Mouse (Mus musculus) spleen, adult 2 months (tissue): ENCODE data around the gene Arhgap10. TPM values are rescaled to one million over a fixed set of nuclear protein-coding genes. Genes with fewer than 3 reads are reported as not detected.

Source experiments
- DNase-seq, 2 experiments: peaks; one replicate each; pipeline versions ENCODE4 v3.0.0 to v3.0.0-alpha.2; 2012 to 2021; ENCODE audit warnings: low spot score in 2 of 2, low read depth in 1 of 2
- H3K27ac ChIP-seq: fragments of 200-500 bp; 2 replicates; pipeline ENCODE4 v1.5.1; 2012; ENCODE audit warnings: low read length, inconsistent platforms; ENCODE audit not compliant: insufficient read depth
- H3K27me3 ChIP-seq: fragments of 200-500 bp; 2 replicates; pipeline ENCODE4 v1.6.1; 2012; ENCODE audit warnings: mild to moderate bottlenecking, moderate library complexity, low read length, inconsistent platforms; ENCODE audit not compliant: control insufficient read depth, insufficient read depth
- H3K36me3 ChIP-seq: fragments of 200-500 bp; 2 replicates; pipeline ENCODE4 v1.6.1; 2012; ENCODE audit warnings: mild to moderate bottlenecking, low read length, inconsistent platforms; ENCODE audit not compliant: control insufficient read depth, insufficient read depth
- H3K4me1 ChIP-seq: fragments of 200-500 bp; 2 replicates; pipeline ENCODE4 v1.6.1; 2011; ENCODE audit warnings: inconsistent platforms; ENCODE audit not compliant: control insufficient read depth, insufficient read depth, insufficient read length
- H3K4me3 ChIP-seq: fragments of 200-500 bp; 2 replicates; pipeline ENCODE4 v1.5.1; 2011; ENCODE audit warnings: mild to moderate bottlenecking, inconsistent platforms; ENCODE audit not compliant: insufficient read depth, insufficient read length; ENCODE audit errors: extremely low read depth
- CTCF ChIP-seq: fragments of 200-500 bp; IDR thresholded peaks from 2 replicates; pipeline ENCODE4 v1.5.1; 2011; ENCODE audit warnings: mild to moderate bottlenecking, inconsistent platforms; ENCODE audit not compliant: insufficient read depth, insufficient read length, insufficient replicate concordance; ENCODE audit errors: extremely low read depth
- POLR2A ChIP-seq: fragments of 200-500 bp; IDR thresholded peaks from 2 replicates; pipeline ENCODE4 v1.6.1; 2011; ENCODE audit warnings: low read depth, low read length, inconsistent platforms
- WGBS: fragments of 180-500 bp; shearing (Covaris S2); methylation state at CpG from one replicate; pipeline ENCODE4 v1.1.7; 2018; 5-methylcytosine and 5-hydroxymethylcytosine counted together
- polyA plus RNA-seq: library from polyadenylated mRNA; depleted of rRNA; stranded (reverse); fragments of >200 nt; gene quantifications from 2 replicates; pipeline ENCODE4 v1.2.3, GENCODE M21; 2012

Arhgap10 gene
- polyA plus RNA-seq, 1 experiment: 4.3 TPM

DNA sequence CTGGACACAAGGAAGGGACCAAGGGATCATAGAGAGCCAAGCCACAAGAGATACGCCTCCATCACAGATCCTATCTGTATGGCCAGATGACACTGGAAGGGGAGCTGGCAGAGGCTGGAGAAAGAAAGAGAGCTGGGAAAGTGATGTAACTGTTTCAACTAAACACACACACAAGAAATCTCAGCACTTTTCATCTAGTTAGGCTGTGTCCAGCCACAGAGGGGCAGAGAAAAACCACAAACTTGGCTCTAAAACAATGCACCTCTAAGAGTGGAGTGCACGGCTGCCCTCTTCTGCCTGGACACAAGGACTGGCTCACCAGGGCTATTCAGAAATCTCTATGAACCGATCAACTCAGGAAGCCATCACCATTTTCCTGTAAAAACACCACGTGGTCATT lies 175.6 kb downstream of the Arhgap10 start:
- Histone ChIP-seq H3K4me1 (no peaks in the 10 kb centered on the region), H3K27me3 (no peaks in the 10 kb centered on the region), H3K27ac (no peak overlapping the region), H3K36me3 (no peaks in the 10 kb centered on the region), H3K4me3 (no peak overlapping the region)
- no peak for DNase-seq
- TF ChIP-seq POLR2A (no peak), CTCF (no peak)
- WGBS: 70% methylated on average over 4 of the region's 4 CpGs

DNA sequence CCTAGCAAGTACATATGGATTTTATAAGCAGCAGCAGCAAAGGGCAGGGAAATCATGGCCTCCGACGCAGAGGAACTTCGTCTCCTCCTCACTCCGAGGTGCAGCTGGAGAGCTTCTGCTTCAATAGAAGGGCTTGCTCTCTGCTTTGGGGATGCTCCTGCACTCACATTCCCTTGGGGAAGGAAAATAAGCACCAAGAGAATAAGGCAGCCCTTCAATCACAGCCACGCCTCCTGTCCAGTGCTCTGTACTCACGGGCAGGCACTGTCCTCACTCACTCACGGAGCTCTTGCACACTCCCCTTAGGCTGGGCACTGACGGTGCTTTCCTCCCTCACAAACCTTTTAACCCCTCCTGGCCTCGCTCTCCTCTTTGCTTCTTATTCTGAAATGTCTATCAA lies 176.4 kb downstream of the Arhgap10 start:
- H3K4me1 ChIP-seq: no peaks in the 10 kb centered on the region
- H3K27me3 ChIP-seq: no peaks in the 10 kb centered on the region
- 88% methylated on average over 9 of the region's 9 CpGs for WGBS
- no peak overlapping the region for H3K27ac ChIP-seq
- H3K36me3 ChIP-seq: no peaks in the 10 kb centered on the region
- DNase-seq: no peak
- no peak overlapping the region for H3K4me3 ChIP-seq
- TF ChIP-seq CTCF (no peak), POLR2A (no peak)

- Histone ChIP-seq H3K27me3 (no peaks in the 10 kb centered on the region), H3K4me1 (no peaks in the 10 kb centered on the region), H3K27ac (no peak overlapping the region), H3K36me3 (no peaks in the 10 kb centered on the region), H3K4me3 (no peak overlapping the region)
- DNase-seq: no peak
- 91% methylated on average over 6 of the region's 6 CpGs for WGBS
- TF ChIP-seq CTCF (no peak), POLR2A (no peak)
These were observed 177.6 kb downstream of the Arhgap10 start for GRCm38 (mm10) chr8:77340046-77340747.

DNA sequence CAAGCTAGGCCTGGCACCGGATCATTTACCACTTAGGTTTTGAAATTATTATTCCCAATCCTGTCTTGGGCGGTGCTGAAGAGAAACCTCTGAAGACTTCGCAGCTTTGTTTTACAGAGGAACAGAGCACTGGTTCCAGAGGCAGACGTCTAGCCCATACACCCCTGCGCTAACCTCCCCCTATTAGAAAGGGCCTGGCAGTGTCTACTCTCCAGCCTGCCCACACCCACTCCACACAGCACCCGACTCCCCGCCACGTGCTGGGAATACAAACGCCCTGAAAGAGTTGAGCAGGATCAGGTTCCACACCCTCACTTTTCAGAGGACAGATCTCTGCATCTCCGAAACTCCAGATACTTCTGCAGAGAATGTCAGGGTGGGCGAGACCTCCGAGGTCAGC lies 180.5 kb downstream of the Arhgap10 start:
- Histone ChIP-seq H3K36me3 (no peaks in the 10 kb centered on the region), H3K27me3 (no peaks in the 10 kb centered on the region), H3K4me3 (no peak overlapping the region), H3K4me1 (no peaks in the 10 kb centered on the region), H3K27ac (no peak overlapping the region)
- 93% methylated on average over 12 of the region's 12 CpGs for WGBS
- TF ChIP-seq CTCF: no peak
- TF ChIP-seq POLR2A: no peak
- DNase-seq: no peak

GRCm38 (mm10) chr8:77331180-77331579 lies 186.6 kb downstream of the Arhgap10 start:
- Histone ChIP-seq H3K4me1 (no peaks in the 10 kb centered on the region), H3K4me3 (no peak overlapping the region), H3K27me3 (no peaks in the 10 kb centered on the region), H3K36me3 (no peaks in the 10 kb centered on the region), H3K27ac (no peak overlapping the region)
- TF ChIP-seq POLR2A (no peak), CTCF (no peak)
- WGBS: 95% methylated on average over 12 of the region's 12 CpGs
- no peak for DNase-seq

DNA sequence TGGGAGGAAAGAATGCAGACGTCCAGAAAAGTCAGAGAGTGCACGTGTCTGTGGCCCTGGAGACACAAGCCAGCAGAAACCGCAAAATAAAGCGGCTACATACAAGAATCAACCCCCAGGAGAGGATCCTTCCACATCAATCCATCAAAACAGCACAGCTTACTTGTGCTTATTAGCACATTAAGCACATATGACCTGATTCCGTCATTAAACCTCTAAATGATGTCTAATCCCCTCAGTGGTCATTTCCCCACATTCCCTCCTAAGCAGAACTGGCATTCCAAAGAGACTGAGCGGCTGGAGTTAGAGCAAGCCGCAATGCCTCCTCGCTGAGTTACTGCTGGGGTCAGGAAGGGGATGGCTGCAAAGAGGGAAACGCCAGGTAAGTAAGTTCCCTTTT lies 187.4 kb downstream of the Arhgap10 start:
- no peaks in the 10 kb centered on the region for H3K4me1 ChIP-seq
- H3K27me3 ChIP-seq: no peaks in the 10 kb centered on the region
- H3K27ac ChIP-seq: no peak overlapping the region
- H3K36me3 ChIP-seq: no peaks in the 10 kb centered on the region
- no peak for DNase-seq
- TF ChIP-seq CTCF (no peak), POLR2A (no peak)
- no peak overlapping the region for H3K4me3 ChIP-seq
- WGBS: 91% methylated on average over 9 of the region's 9 CpGs

GRCm38 (mm10) chr8:77329783-77330182 lies 188.0 kb downstream of the Arhgap10 start:
- no peaks in the 10 kb centered on the region for H3K36me3 ChIP-seq

More at GRCm38 (mm10) chr8:77329783-77330182, 188.0 kb downstream of the Arhgap10 start:
- no peaks in the 10 kb centered on the region for H3K4me1 ChIP-seq
- H3K27me3 ChIP-seq: no peaks in the 10 kb centered on the region
- no peak overlapping the region for H3K4me3 ChIP-seq
- H3K27ac ChIP-seq: no peak overlapping the region
- 89% methylated on average over 4 of the region's 4 CpGs for WGBS
- TF ChIP-seq POLR2A: no peak
- no peak for TF ChIP-seq CTCF
- no peak for DNase-seq
